Mouse (Mus musculus) CH12.LX (cell line): ENCODE data around the gene Zfp65. TPM values are rescaled to one million over a fixed set of nuclear protein-coding genes. Genes with fewer than 3 reads are reported as not detected.
"Not testable (repeated sequence)": the region's sequence is repeated elsewhere in the genome, so short reads cannot be mapped to it uniquely, and the experiment has no call there.

ENCODE experiments used
- DNase-seq: peaks from one replicate; pipeline ENCODE4 v3.0.0-alpha.2; 2013; ENCODE audit errors: extremely low read depth
- H3K27ac ChIP-seq: 2 replicates; pipeline ENCODE4 v1.5.1; 2012; ENCODE audit warnings: low read depth, mild to moderate bottlenecking, control low read depth, moderate library complexity; ENCODE audit not compliant: insufficient read depth
- H3K27me3 ChIP-seq: replicated peaks from 2 replicates; pipeline ENCODE3; 2012; ENCODE audit warnings: inconsistent platforms
- H3K36me3 ChIP-seq, 2 experiments: replicated peaks in 1 of 2; 2 replicates each; pipeline versions ENCODE3 to v1.6.1; 2012; ENCODE audit warnings: inconsistent platforms in 1 of 2, low read length in 1 of 2, mild to moderate bottlenecking in 1 of 2, mixed read lengths in 1 of 2, moderate library complexity in 1 of 2; ENCODE audit not compliant: control insufficient read depth in 1 of 2, insufficient read depth in 1 of 2
- H3K4me1 ChIP-seq, 2 experiments: 2 replicates each; pipeline ENCODE4 v1.6.1; 2012; ENCODE audit warnings: inconsistent platforms in 1 of 2, moderate library complexity in 1 of 2; ENCODE audit not compliant: insufficient read depth in 2 of 2, control insufficient read depth in 1 of 2
- H3K4me2 ChIP-seq: 2 replicates; pipeline ENCODE4 v1.6.1; 2012; ENCODE audit warnings: low read depth, mild to moderate bottlenecking, control low read depth; ENCODE audit not compliant: poor library complexity, insufficient read depth, severe bottlenecking
- H3K4me3 ChIP-seq, 3 experiments: fragments of 150-350 bp in 1 of 3; sonication (generic) in 1 of 3; replicated peaks in 1 of 3; 2 replicates each; pipeline versions ENCODE3 to v1.5.1; 2011 to 2012; ENCODE audit warnings: low read depth in 2 of 3, low read length in 2 of 3, mild to moderate bottlenecking in 2 of 3, moderate library complexity in 2 of 3, control low read depth in 1 of 3, improper control_type of control experiment in 1 of 3, inconsistent platforms in 1 of 3, mixed read lengths in 1 of 3; ENCODE audit not compliant: poor library complexity in 1 of 3
- H3K79me2 ChIP-seq: replicated peaks from 2 replicates; pipeline ENCODE4 v1.6.1; 2012; ENCODE audit warnings: mild to moderate bottlenecking, moderate library complexity; ENCODE audit not compliant: control insufficient read depth, poor library complexity, insufficient read depth, severe bottlenecking; ENCODE audit errors: extremely low read depth
- H3K9ac ChIP-seq: 2 replicates; pipeline ENCODE4 v1.6.1; 2012; ENCODE audit warnings: low read depth, mild to moderate bottlenecking, control low read depth, moderate library complexity; ENCODE audit not compliant: insufficient read depth
- H3K9me3 ChIP-seq: replicated peaks from 2 replicates; pipeline ENCODE3; 2012; ENCODE audit warnings: low read length, inconsistent platforms, mixed read lengths
- CHD2 ChIP-seq: IDR thresholded peaks from 2 replicates; pipeline ENCODE4 v1.6.1; 2011; ENCODE audit warnings: low read length, improper control_type of control experiment
- CTCF ChIP-seq, 2 experiments: IDR thresholded peaks in 1 of 2; conservative IDR thresholded peaks in 1 of 2; 2 replicates each; pipeline ENCODE4 v1.5.1; 2011 to 2012; ENCODE audit warnings: low read depth in 2 of 2, low read length in 2 of 2, improper control_type of control experiment in 1 of 2, inconsistent platforms in 1 of 2, mild to moderate bottlenecking in 1 of 2, moderate library complexity in 1 of 2
- E2F4 ChIP-seq: IDR thresholded peaks from 2 replicates; pipeline ENCODE4 v1.6.1; 2011; ENCODE audit warnings: low read depth, low read length, improper control_type of control experiment; ENCODE audit not compliant: insufficient replicate concordance
- ETS1 ChIP-seq: conservative IDR thresholded peaks from 2 replicates; pipeline ENCODE4 v1.6.1; 2012; ENCODE audit warnings: low read depth, mild to moderate bottlenecking, inconsistent platforms, low read length, improper control_type of control experiment, moderate library complexity
- HCFC1 ChIP-seq: IDR thresholded peaks from 2 replicates; pipeline ENCODE4 v1.6.1; 2012; ENCODE audit warnings: low read depth, mild to moderate bottlenecking, inconsistent platforms, low read length, improper control_type of control experiment
- JUN ChIP-seq: IDR thresholded peaks from 2 replicates; pipeline ENCODE4 v1.6.1; 2011; ENCODE audit warnings: low read depth, mild to moderate bottlenecking, low read length, improper control_type of control experiment, moderate library complexity; ENCODE audit not compliant: insufficient read depth
- JUND ChIP-seq: conservative IDR thresholded peaks from 2 replicates; pipeline ENCODE4 v1.6.1; 2011; ENCODE audit warnings: low read depth, low read length, improper control_type of control experiment
- KAT2A ChIP-seq: IDR thresholded peaks from 2 replicates; pipeline ENCODE4 v1.6.1; 2012; ENCODE audit warnings: low read length, improper control_type of control experiment, inconsistent platforms; ENCODE audit not compliant: insufficient replicate concordance
- MEF2A ChIP-seq: IDR thresholded peaks from 2 replicates; pipeline ENCODE4 v1.6.1; 2014; ENCODE audit warnings: low read depth, mild to moderate bottlenecking, inconsistent platforms, low read length, improper control_type of control experiment, borderline replicate concordance
- NRF1 ChIP-seq: IDR thresholded peaks from 2 replicates; pipeline ENCODE4 v1.6.1; 2014; ENCODE audit warnings: low read depth, mild to moderate bottlenecking, inconsistent platforms, low read length, improper control_type of control experiment, moderate library complexity
- PAX5 ChIP-seq: IDR thresholded peaks from 2 replicates; pipeline ENCODE4 v1.6.1; 2012; ENCODE audit warnings: low read length, inconsistent platforms, mixed read lengths
- RAD21 ChIP-seq: IDR thresholded peaks from 2 replicates; pipeline ENCODE4 v1.6.1; 2011; ENCODE audit warnings: low read depth, mild to moderate bottlenecking, low read length, improper control_type of control experiment, moderate library complexity
- RCOR1 ChIP-seq: conservative IDR thresholded peaks from 2 replicates; pipeline ENCODE4 v1.6.1; 2012; ENCODE audit warnings: low read depth, mild to moderate bottlenecking, inconsistent platforms, low read length, improper control_type of control experiment
- SIN3A ChIP-seq: IDR thresholded peaks from 2 replicates; pipeline ENCODE4 v1.6.1; 2012; ENCODE audit warnings: low read length, improper control_type of control experiment, inconsistent platforms
- SMC3 ChIP-seq: IDR thresholded peaks from 2 replicates; pipeline ENCODE4 v1.6.1; 2011; ENCODE audit warnings: low read depth, low read length, improper control_type of control experiment
- TCF12 ChIP-seq: IDR thresholded peaks from 2 replicates; pipeline ENCODE4 v1.6.1; 2014; ENCODE audit warnings: low read depth, mild to moderate bottlenecking, inconsistent platforms, low read length, improper control_type of control experiment
- UBTF ChIP-seq: IDR thresholded peaks from 2 replicates; pipeline ENCODE4 v1.6.1; 2012; ENCODE audit warnings: low read depth, mild to moderate bottlenecking, inconsistent platforms, low read length, improper control_type of control experiment, moderate library complexity
- USF2 ChIP-seq: conservative IDR thresholded peaks from 2 replicates; pipeline ENCODE4 v1.6.1; 2011; ENCODE audit warnings: low read depth, low read length, improper control_type of control experiment
- ZC3H11A ChIP-seq: IDR thresholded peaks from 2 replicates; pipeline ENCODE4 v1.6.1; 2012; ENCODE audit warnings: low read depth, mild to moderate bottlenecking, inconsistent platforms, low read length, improper control_type of control experiment
- ZMIZ1 ChIP-seq: IDR thresholded peaks from 2 replicates; pipeline ENCODE4 v1.6.1; 2012; ENCODE audit warnings: low read depth, mild to moderate bottlenecking, inconsistent platforms, low read length, improper control_type of control experiment
- ZNF384 ChIP-seq: IDR thresholded peaks from 2 replicates; pipeline ENCODE4 v1.6.1; 2012; ENCODE audit warnings: low read depth, low read length, improper control_type of control experiment, inconsistent platforms
- dilution Hi-C: fragments of 300-500 bp; cut with MboI; formaldehyde crosslinking; loops from 2 replicates; pipeline ENCODE4 v1.14.3; 2020; ENCODE audit warnings: low sequenced_read_pairs; ENCODE audit not compliant: extremely low pct_unique_long_range_greater_than_20kb, extremely low pct_ligation_motif_present
- in situ Hi-C: fragments of 300-500 bp; cut with MboI; formaldehyde crosslinking; loops from 3 replicates; pipeline ENCODE4 v1.14.3; 2019; ENCODE audit warnings: low sequenced_read_pairs, low pct_ligation_motif_present, low pct_unique_long_range_greater_than_20kb, mixed read lengths
- polyA plus RNA-seq: library from polyadenylated mRNA; unstranded; fragments of >175 nt; gene quantifications from 2 replicates; pipeline ENCODE4 v1.2.1, GENCODE M21; 2012; ENCODE audit warnings: low read depth; ENCODE audit not compliant: insufficient read length
- total RNA-seq, 2 experiments: library from RNA; depleted of rRNA; stranded (reverse); fragments of 300-350 nt in 1 of 2; fragments of >200 nt in 1 of 2; gene quantifications; 2 replicates each; pipeline ENCODE4 v1.2.3; 2012 to 2014

Zfp65 gene
- total and polyA plus RNA-seq, 3 experiments, result 4.7 to 13.0 (median 6.5) TPM

GRCm38 (mm10) chr13:67729441-67729840, 468 bp upstream of the Zfp65 start:
- Histone ChIP-seq H3K4me1 (peaks cover 0 to 21% of the 10 kb centered on the region in 2 experiments; a peak in 2 of 4 replicates), H3K4me3 (peak overlapping the region in 2 of 3 experiments; percentile 49 to 63), H3K4me2 (peak overlapping the region; percentile 46; the same call in 1 of the 2 replicates)
- H3K36me3 ChIP-seq, H3K27ac ChIP-seq, in situ Hi-C loops, H3K27me3 ChIP-seq, H3K9ac ChIP-seq, H3K9me3 ChIP-seq, dilution Hi-C loops, H3K79me2 ChIP-seq: not testable (repeated sequence)
- DNase-seq, result peak; percentile 30
- TF ChIP-seq CTCF (conservative IDR thresholded peaks at IDR 0.05 in 1 of 2, IDR thresholded peaks at IDR 0.05 in 1 of 2; ENCODE audit: low read depth in 2 of 2, low read length in 2 of 2) (peak in 1 of 2 experiments; percentile 27; a peak in 2 of 4 replicates), SMC3 (peak; percentile 14; the same call in 1 of the 2 replicates)

GRCm38 (mm10) chr13:67728106-67728505, 867 bp downstream of the Zfp65 start:
- in situ Hi-C loops (no loop called here), dilution Hi-C loops (no loop called here)
- no peak for DNase-seq
- Histone ChIP-seq H3K4me2 (peak overlapping the region; percentile 29; the same call in 1 of the 2 replicates), H3K4me1 (peaks cover 0 to 23% of the 10 kb centered on the region in 2 experiments; a peak in 2 of 4 replicates), H3K27ac (no peak overlapping the region), H3K4me3 (peak overlapping the region in 2 of 3 experiments; percentile 52 to 63), H3K27me3 (no peaks in the 10 kb centered on the region), H3K36me3 (no peaks in the 10 kb centered on the region), H3K9me3 (no peaks in the 10 kb centered on the region), H3K9ac (no peak overlapping the region), H3K79me2 (no peaks in the 10 kb centered on the region; the same call in 1 of the 2 replicates)
- TF ChIP-seq MEF2A (no peak), PAX5 (no peak), ZC3H11A (no peak), ZNF384 (no peak), USF2 (no peak), CTCF (conservative IDR thresholded peaks at IDR 0.05 in 1 of 2, IDR thresholded peaks at IDR 0.05 in 1 of 2; ENCODE audit: low read depth in 2 of 2, low read length in 2 of 2) (no peak), RCOR1 (no peak), ZMIZ1 (no peak), JUND (no peak), CHD2 (no peak), UBTF (no peak), SIN3A (no peak), KAT2A (no peak), ETS1 (no peak), E2F4 (no peak), JUN (no peak), RAD21 (no peak), HCFC1 (no peak), TCF12 (no peak), NRF1 (no peak)

- DNase-seq, in situ Hi-C loops, H3K27me3 ChIP-seq, H3K79me2 ChIP-seq, H3K4me2 ChIP-seq, dilution Hi-C loops, H3K27ac ChIP-seq, H3K36me3 ChIP-seq, H3K9me3 ChIP-seq, H3K4me3 ChIP-seq, H3K9ac ChIP-seq: not testable (repeated sequence)
- H3K4me1 ChIP-seq, result peaks cover 0 to 29% of the 10 kb centered on the region in 2 experiments; a peak in 2 of 4 replicates
Measured at GRCm38 (mm10) chr13:67725331-67725730, 3.6 kb downstream of the Zfp65 start.
